Mouse (Mus musculus): ENCODE results near the gene Rabggta. TPM values are rescaled to one million over a fixed set of nuclear protein-coding genes. Genes with fewer than 3 reads are reported as not detected.

The Rabggta gene
- polyA plus RNA-seq, 1 experiment, result not detected

DNA sequence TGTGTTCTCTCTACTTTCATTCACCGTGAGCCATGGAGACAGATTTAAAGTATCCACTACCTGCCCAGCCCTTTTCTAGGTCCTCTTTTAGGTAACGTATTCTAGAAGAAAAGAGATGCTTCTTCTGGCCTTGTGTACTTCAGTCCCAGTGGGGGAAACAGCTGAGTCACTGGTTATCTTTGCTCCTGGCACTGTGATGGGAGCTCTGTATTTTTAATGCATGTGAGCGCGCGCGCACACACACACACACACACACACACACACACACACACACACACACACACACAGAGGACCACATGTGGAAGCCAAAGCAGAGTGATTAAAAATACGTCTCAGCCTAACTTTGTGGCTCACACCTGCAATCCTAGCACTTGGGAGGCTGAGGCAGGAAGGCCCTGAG, 1.4 kb upstream of the Rabggta start:
- no peak overlapping the region for H3K27ac ChIP-seq (ENCODE audit: insufficient read depth, low read depth, low read length)
- H3K4me3 ChIP-seq (ENCODE audit: insufficient read depth, low read depth, low read length), result no peak overlapping the region
- peaks cover 16% of the 10 kb centered on the region for H3K4me1 ChIP-seq (ENCODE audit: control insufficient read depth, insufficient read depth, low read length)
- no peak for TF ChIP-seq POLR2A (IDR thresholded peaks at IDR 0.05; ENCODE audit: insufficient read depth, low read depth, low read length)
- 92% methylated on average over 7 of the region's 7 CpGs for WGBS

DNA sequence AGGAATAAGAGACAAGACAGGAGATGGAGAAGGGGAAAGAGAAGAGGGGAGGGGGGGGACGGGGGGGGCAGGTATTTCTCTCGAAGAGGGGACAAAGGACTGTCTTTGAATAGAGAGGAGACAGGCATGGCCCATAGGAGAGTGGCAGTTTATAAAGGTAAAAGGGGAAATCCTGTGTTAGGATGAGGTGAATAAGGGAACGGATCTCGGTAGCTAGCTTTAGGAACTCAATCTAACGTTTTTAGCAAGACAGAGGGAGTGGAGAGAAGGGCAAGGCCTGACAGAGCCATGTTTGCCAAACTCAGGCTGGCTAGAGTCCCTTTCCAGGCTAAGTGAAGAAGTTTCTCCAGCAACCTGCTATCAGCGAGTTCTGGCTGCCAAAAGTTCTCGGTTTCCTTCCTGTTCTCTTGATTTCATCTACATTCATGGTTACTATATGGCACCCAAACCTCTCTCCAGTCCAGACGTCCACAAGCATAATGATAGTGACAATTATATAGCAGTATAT, 429 bp upstream of the Rabggta start:
- peaks cover 10% of the 10 kb centered on the region for H3K4me1 ChIP-seq (ENCODE audit: control insufficient read depth, insufficient read depth, low read length)
- 41% methylated on average over 8 of the region's 8 CpGs for WGBS
- no peak for TF ChIP-seq CTCF (IDR thresholded peaks at IDR 0.05; ENCODE audit: insufficient read depth, low read depth, low read length)
- no peak for TF ChIP-seq POLR2A (IDR thresholded peaks at IDR 0.05; ENCODE audit: insufficient read depth, low read depth, low read length)
- no peak overlapping the region; the same call in 1 of the 2 replicates for H3K27ac ChIP-seq (ENCODE audit: insufficient read depth, low read depth, low read length)
- H3K4me3 ChIP-seq (ENCODE audit: insufficient read depth, low read depth, low read length), result peak overlapping the region; percentile 78; the same call in 1 of the 2 replicates

DNA sequence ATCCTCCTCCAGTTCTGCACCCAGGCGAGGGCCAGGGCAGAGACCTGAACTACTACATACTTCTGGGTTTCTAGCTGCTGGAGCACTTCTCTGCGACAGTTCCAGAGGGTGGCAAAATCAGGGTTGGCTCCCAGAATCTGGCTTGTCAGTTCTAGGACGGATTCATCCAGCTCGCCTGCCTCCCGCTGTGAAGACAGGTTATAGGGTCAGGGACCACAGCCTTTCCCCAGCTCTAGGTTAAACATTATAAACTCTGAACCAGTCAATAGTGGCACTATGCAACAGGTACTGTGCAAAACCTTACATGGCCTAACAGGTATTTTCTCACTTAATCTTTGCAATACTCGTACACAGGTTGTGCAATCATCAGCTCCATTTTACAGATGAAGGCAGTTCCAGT, 987 bp downstream of the Rabggta start:
- no peak for TF ChIP-seq CTCF (IDR thresholded peaks at IDR 0.05; ENCODE audit: insufficient read depth, low read depth, low read length)
- no peak for TF ChIP-seq POLR2A (IDR thresholded peaks at IDR 0.05; ENCODE audit: insufficient read depth, low read depth, low read length)
- Histone ChIP-seq H3K27ac (ENCODE audit: insufficient read depth, low read depth, low read length) (no peak overlapping the region), H3K4me1 (ENCODE audit: control insufficient read depth, insufficient read depth, low read length) (peaks cover 10% of the 10 kb centered on the region), H3K4me3 (ENCODE audit: insufficient read depth, low read depth, low read length) (no peak overlapping the region)
- 83% methylated on average over 6 of the region's 6 CpGs for WGBS

DNA sequence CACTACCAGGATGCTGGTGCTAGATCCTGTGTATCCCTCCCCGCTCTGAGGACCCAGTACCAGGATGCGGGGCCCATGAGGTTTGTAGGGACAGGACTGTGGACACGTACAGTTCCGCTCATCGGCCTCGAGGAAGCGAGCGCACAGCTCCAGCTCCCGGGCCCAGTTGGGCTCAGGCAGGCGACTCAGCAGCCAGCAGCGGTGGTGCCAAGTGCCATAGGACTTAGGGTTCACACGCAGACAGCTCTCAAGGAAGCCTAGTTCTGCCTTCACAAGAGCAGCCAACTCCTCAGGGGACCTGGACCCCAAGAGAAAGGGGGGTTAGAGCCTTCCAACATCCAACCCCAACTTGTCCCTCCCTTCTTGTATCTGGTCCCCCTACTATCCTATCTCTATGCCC, 1.4 kb downstream of the Rabggta start:
- peaks cover 10% of the 10 kb centered on the region for H3K4me1 ChIP-seq (ENCODE audit: control insufficient read depth, insufficient read depth, low read length)
- no peak overlapping the region for H3K27ac ChIP-seq (ENCODE audit: insufficient read depth, low read depth, low read length)
- H3K4me3 ChIP-seq (ENCODE audit: insufficient read depth, low read depth, low read length), result no peak overlapping the region
- 88% methylated on average over 12 of the region's 12 CpGs for WGBS
- TF ChIP-seq CTCF (IDR thresholded peaks at IDR 0.05; ENCODE audit: insufficient read depth, low read depth, low read length) (no peak), POLR2A (IDR thresholded peaks at IDR 0.05; ENCODE audit: insufficient read depth, low read depth, low read length) (no peak)

DNA sequence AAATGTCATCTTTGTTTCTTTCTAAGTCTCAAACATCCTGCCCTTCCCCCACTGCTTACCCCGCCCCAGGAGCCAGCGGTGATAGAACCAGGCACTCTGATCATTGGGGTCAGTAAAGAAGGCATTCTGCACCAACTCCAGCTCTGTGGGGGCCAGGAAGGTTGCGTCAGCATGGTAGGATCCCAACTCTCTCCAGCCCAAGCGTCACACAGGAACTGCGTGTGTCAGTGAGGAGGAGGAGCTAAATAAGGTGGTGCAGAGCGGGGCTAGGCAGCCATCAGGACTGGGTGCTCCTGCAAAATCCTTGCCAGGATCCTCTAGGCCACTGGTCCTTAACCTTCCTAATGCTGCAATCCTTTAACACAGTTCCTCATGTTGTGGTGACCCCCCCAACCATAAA, 2.3 kb downstream of the Rabggta start:
- no peak for TF ChIP-seq CTCF (IDR thresholded peaks at IDR 0.05; ENCODE audit: insufficient read depth, low read depth, low read length)
- TF ChIP-seq POLR2A (IDR thresholded peaks at IDR 0.05; ENCODE audit: insufficient read depth, low read depth, low read length), result no peak
- Histone ChIP-seq H3K4me3 (ENCODE audit: insufficient read depth, low read depth, low read length) (no peak overlapping the region), H3K4me1 (ENCODE audit: control insufficient read depth, insufficient read depth, low read length) (peaks cover 10% of the 10 kb centered on the region), H3K27ac (ENCODE audit: insufficient read depth, low read depth, low read length) (no peak overlapping the region)
- 85% methylated on average over 6 of the region's 6 CpGs for WGBS

DNA sequence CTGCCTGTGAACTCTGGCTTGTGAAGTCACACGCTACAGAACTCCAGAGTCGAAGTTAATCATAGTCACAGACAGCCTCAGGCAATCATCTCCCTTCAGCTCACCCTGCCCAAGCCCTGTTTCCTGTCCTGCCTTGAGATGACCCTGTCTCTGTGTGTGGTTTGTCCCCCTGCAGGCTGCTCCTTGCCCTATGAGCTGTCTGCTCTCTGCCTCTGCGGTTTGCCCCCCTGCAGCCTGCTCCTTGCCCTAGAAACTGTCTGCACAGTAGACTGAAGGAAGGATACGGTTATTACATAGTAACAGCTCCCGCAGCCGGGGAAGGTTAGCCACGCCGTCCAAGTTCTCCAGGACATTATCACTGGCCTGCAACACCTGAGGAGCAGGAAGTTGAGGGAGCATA, 5.2 kb downstream of the Rabggta start:
- TF ChIP-seq POLR2A (IDR thresholded peaks at IDR 0.05; ENCODE audit: insufficient read depth, low read depth, low read length) (no peak), CTCF (IDR thresholded peaks at IDR 0.05; ENCODE audit: insufficient read depth, low read depth, low read length) (no peak)
- H3K27ac ChIP-seq (ENCODE audit: insufficient read depth, low read depth, low read length), result no peak overlapping the region
- no peak overlapping the region for H3K4me3 ChIP-seq (ENCODE audit: insufficient read depth, low read depth, low read length)
- peaks cover 10% of the 10 kb centered on the region for H3K4me1 ChIP-seq (ENCODE audit: control insufficient read depth, insufficient read depth, low read length)
- WGBS, result 90% methylated on average over 8 of the region's 8 CpGs

DNA sequence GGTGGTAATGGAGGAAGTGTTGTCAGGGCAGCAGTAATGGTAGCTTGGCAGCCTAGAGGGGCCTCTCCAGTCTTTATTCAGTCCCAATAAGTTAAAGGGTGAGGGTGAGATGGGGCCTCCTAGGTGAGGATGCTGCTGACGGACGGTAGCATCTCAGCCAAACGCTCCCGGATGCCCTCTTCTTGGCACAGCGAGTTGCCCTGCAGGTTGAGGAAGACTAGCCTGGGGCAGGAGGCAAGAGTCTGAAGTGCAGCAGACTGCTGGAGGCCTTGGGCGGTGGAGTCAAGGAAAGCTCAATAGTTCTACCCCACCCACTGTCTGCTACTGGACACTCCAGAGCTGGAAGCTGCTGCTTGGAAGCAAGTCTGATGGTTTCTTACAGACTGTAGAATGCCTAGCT, 5.8 kb downstream of the Rabggta start:
- no peak for TF ChIP-seq CTCF (IDR thresholded peaks at IDR 0.05; ENCODE audit: insufficient read depth, low read depth, low read length)
- TF ChIP-seq POLR2A (IDR thresholded peaks at IDR 0.05; ENCODE audit: insufficient read depth, low read depth, low read length), result no peak
- H3K4me3 ChIP-seq (ENCODE audit: insufficient read depth, low read depth, low read length), result no peak overlapping the region
- peaks cover 6% of the 10 kb centered on the region; the same call in 1 of the 2 replicates for H3K4me1 ChIP-seq (ENCODE audit: control insufficient read depth, insufficient read depth, low read length)
- 94% methylated on average over 6 of the region's 6 CpGs for WGBS
- no peak overlapping the region for H3K27ac ChIP-seq (ENCODE audit: insufficient read depth, low read depth, low read length)

DNA sequence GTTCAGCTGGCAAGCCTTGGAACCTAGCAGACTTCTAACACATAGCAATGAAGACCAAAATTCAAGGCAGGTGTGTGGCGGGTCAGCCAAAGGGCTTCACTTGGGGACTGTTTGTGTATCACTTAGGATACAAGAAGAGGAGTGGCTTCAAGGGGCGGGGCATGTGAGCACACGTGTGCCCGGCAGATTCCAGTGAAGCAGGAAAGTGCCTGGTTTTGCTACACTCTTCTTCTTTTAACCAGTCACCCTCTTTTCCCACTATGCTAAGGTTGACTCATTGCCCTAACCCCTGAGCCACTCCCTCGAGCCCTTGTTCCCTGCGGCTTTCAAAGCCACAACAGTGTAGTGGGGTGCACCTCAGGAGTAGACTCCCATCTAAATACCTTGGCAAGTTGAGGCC, 7.2 kb downstream of the Rabggta start:
- 45% methylated on average over 6 of the region's 6 CpGs for WGBS
- Histone ChIP-seq H3K27ac (ENCODE audit: insufficient read depth, low read depth, low read length) (no peak overlapping the region), H3K4me3 (ENCODE audit: insufficient read depth, low read depth, low read length) (no peak overlapping the region), H3K4me1 (ENCODE audit: control insufficient read depth, insufficient read depth, low read length) (no peaks in the 10 kb centered on the region)
- no peak for TF ChIP-seq CTCF (IDR thresholded peaks at IDR 0.05; ENCODE audit: insufficient read depth, low read depth, low read length)
- TF ChIP-seq POLR2A (IDR thresholded peaks at IDR 0.05; ENCODE audit: insufficient read depth, low read depth, low read length), result no peak

DNA sequence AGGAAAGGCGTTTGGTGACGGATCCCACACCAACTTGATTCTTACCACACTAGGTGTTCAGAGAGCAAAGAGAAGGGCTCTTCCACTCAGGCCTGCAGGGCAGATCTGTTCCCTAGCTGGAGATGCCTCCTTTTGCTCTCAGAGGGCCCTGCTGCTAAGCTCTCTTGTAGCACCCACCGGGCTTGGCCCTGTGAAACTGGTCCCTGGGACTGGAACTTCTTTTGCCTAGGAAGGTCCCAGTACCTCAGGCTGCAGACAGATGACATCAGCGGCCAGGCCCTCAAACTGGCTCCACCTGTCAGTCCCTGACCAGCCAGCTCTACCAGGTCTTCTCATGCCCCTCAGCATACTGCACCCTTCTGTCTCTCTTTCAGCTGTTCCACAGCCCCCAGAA, 8.3 kb downstream of the Rabggta start, which contains the start of gene Tgm1:
Gene Tgm1 (minus strand): TSS at position 198 of the 394 bp plus-strand sequence.
- TF ChIP-seq POLR2A (IDR thresholded peaks at IDR 0.05; ENCODE audit: insufficient read depth, low read depth, low read length) (no peak), CTCF (IDR thresholded peaks at IDR 0.05; ENCODE audit: insufficient read depth, low read depth, low read length) (no peak)
- 46% methylated on average over 4 of the region's 4 CpGs for WGBS
- no peaks in the 10 kb centered on the region for H3K4me1 ChIP-seq (ENCODE audit: control insufficient read depth, insufficient read depth, low read length)
- no peak within 1 kb of the TSS for H3K4me3 ChIP-seq (ENCODE audit: insufficient read depth, low read depth, low read length)
- H3K27ac ChIP-seq (ENCODE audit: insufficient read depth, low read depth, low read length), result no peak within 1 kb of the TSS

All from olfactory bulb, adult 2 months (tissue).